Mouse (Mus musculus) midbrain, postnatal 0 days (tissue): ENCODE data around the gene Actrt3. TPM values are rescaled to one million over a fixed set of nuclear protein-coding genes. Genes with fewer than 3 reads are reported as not detected.

Source experiments
- ATAC-seq: fragments of 200-750 bp; cut with Nextera tagmentation; 2 replicates; pipeline ENCODE4 v1.8.0; 2017; ENCODE audit warnings: moderate number of reproducible peaks, mild to moderate bottlenecking, moderate TSS enrichment, moderate library complexity; ENCODE audit not compliant: low FRiP score
- DNase-seq: peaks from one replicate; pipeline ENCODE4 v3.0.0-alpha.2; 2015; ENCODE audit warnings: low spot score
- H3K27ac ChIP-seq: fragments of 300-500 bp; sonication (generic); 2 replicates; pipeline ENCODE4 v1.5.1; 2014; ENCODE audit warnings: low read depth, mild to moderate bottlenecking, low read length, mixed read lengths
- H3K27me3 ChIP-seq: fragments of 300-500 bp; sonication (generic); 2 replicates; pipeline ENCODE4 v1.6.1; 2014; ENCODE audit warnings: low read length, control low read depth, mixed read lengths; ENCODE audit not compliant: insufficient read depth
- H3K36me3 ChIP-seq: fragments of 300-500 bp; sonication (generic); 2 replicates; pipeline ENCODE4 v1.6.1; 2014; ENCODE audit warnings: low read length, control low read depth, mixed read lengths; ENCODE audit not compliant: insufficient read depth
- H3K4me1 ChIP-seq: fragments of 300-500 bp; sonication (generic); 2 replicates; pipeline ENCODE4 v1.6.1; 2014; ENCODE audit warnings: mild to moderate bottlenecking, control low read depth, antibody characterized with exemption, low read length, mixed read lengths; ENCODE audit not compliant: insufficient read depth
- H3K4me2 ChIP-seq: fragments of 300-500 bp; sonication (generic); 2 replicates; pipeline ENCODE4 v1.6.1; 2014; ENCODE audit warnings: low read depth, mild to moderate bottlenecking, low read length, mixed read lengths; ENCODE audit not compliant: poor library complexity, severe bottlenecking
- H3K4me3 ChIP-seq: fragments of 300-500 bp; sonication (generic); 2 replicates; pipeline ENCODE4 v1.5.1; 2014; ENCODE audit warnings: low read depth, mild to moderate bottlenecking, low read length, moderate library complexity
- H3K9ac ChIP-seq: fragments of 300-500 bp; sonication (generic); replicated peaks from 2 replicates; pipeline ENCODE4 v1.6.1; 2014; ENCODE audit warnings: mild to moderate bottlenecking, low read length, moderate library complexity, mixed read lengths; ENCODE audit not compliant: poor library complexity, severe bottlenecking
- H3K9me3 ChIP-seq: fragments of 300-500 bp; sonication (generic); 2 replicates; pipeline ENCODE4 v1.6.1; 2016; ENCODE audit warnings: low read length, control low read depth
- CTCF ChIP-seq: IDR thresholded peaks from 2 replicates; pipeline ENCODE4 v1.5.1; 2016; ENCODE audit warnings: antibody characterized with exemption, mild to moderate bottlenecking
- WGBS: fragments of 180-500 bp; shearing (Covaris S2); extraction: QIAGEN DNeasy Blood & Tissue Kit; methylation state at CpG from one replicate; pipeline ENCODE4 v1.1.7; 2014; 5-methylcytosine and 5-hydroxymethylcytosine counted together
- polyA plus RNA-seq: library from polyadenylated mRNA; unstranded; fragments of >200 nt; fragmentation: Nextera tagmentation; extraction: Ambion mirVana; gene quantifications from 2 replicates; pipeline ENCODE4 v1.2.1, GENCODE M21; 2015
- total RNA-seq: library from RNA; depleted of rRNA; stranded (reverse); fragments of >200 nt; gene quantifications from 2 replicates; pipeline ENCODE4 v1.2.3, GENCODE M21; 2014; rRNA removed

Gene Actrt3
- total RNA-seq (0.16 and 0.52 TPM in 2 replicates), polyA plus RNA-seq (0.42 and 0.79 TPM in 2 replicates)

GRCm38 (mm10) chr3:30599711-30600545 lies at the start of gene Actrt3:
Actrt3 (minus strand) TSS chr3:30599939.
- Histone ChIP-seq H3K4me2 (peak within 1 kb of the TSS; percentile 83), H3K27ac (peak within 1 kb of the TSS; percentile 63), H3K27me3 (no peaks in the 10 kb centered on the region), H3K9me3 (no peaks in the 10 kb centered on the region), H3K9ac (peak within 1 kb of the TSS; percentile 55), H3K4me3 (peak within 1 kb of the TSS; percentile 90), H3K36me3 (no peaks in the 10 kb centered on the region), H3K4me1 (0 out of 2 replicates have a peak, but pooled peaks cover 4% of the 10 kb centered on the region)
- ATAC-seq: no peak
- DNase-seq: peak; percentile 63
- TF ChIP-seq CTCF: no peak
- under 1% methylated on average over 32 of the region's 32 CpGs for WGBS

DNA sequence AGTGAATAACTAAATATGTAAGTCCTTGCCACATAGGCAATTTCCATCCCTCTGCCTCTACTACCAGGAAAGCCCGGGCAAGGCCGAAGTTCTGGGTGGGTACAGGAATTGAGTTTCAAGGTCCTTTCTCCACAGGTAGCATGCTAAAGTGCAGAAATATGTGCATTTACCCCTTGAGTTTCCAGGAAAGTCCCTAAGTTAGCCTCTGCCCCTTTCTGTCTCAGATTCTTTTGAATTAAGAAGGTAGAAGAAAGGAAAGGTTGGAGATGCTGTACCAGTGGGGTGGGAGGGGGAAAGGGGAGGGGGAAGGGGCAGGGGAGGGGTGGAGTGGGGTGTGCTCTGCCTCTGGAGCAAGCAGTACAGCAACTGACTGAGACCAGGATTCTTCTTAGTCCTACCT lies 48.7 kb upstream of the Actrt3 start:
- no peak overlapping the region for H3K4me3 ChIP-seq
- H3K36me3 ChIP-seq: no peaks in the 10 kb centered on the region
- 0 out of 2 replicates have a peak, but pooled peaks cover 5% of the 10 kb centered on the region for H3K4me1 ChIP-seq
- H3K9me3 ChIP-seq: no peaks in the 10 kb centered on the region
- TF ChIP-seq CTCF: no peak
- ATAC-seq (no peak), DNase-seq (no peak)
- no peak overlapping the region for H3K4me2 ChIP-seq
- no peaks in the 10 kb centered on the region for H3K27me3 ChIP-seq
- no peak overlapping the region for H3K27ac ChIP-seq
- H3K9ac ChIP-seq: no peak overlapping the region
- 98% methylated on average over 2 of the region's 2 CpGs for WGBS

- no peak for TF ChIP-seq CTCF
- H3K27me3 ChIP-seq: no peaks in the 10 kb centered on the region
- no peaks in the 10 kb centered on the region for H3K9me3 ChIP-seq
- H3K4me3 ChIP-seq: peak within 1 kb of the TSS; percentile 31
- 0 out of 2 replicates have a peak, but pooled peaks cover 5% of the 10 kb centered on the region for H3K4me1 ChIP-seq
- DNase-seq (peak; percentile 53), ATAC-seq (peak; percentile 73)
- no peaks in the 10 kb centered on the region for H3K36me3 ChIP-seq
- H3K27ac ChIP-seq: no peak within 1 kb of the TSS
- WGBS: 1% methylated on average over 25 of the region's 25 CpGs
- H3K4me2 ChIP-seq: peak within 1 kb of the TSS; percentile 54
- peak within 1 kb of the TSS; percentile 24; the same call in 1 of the 2 replicates for H3K9ac ChIP-seq
Measured at GRCm38 (mm10) chr3:30647440-30648090, 47.8 kb upstream of the Actrt3 start, which contains the start of gene Lrrc34. Lrrc34 (minus strand) TSS chr3:30647869.

DNA sequence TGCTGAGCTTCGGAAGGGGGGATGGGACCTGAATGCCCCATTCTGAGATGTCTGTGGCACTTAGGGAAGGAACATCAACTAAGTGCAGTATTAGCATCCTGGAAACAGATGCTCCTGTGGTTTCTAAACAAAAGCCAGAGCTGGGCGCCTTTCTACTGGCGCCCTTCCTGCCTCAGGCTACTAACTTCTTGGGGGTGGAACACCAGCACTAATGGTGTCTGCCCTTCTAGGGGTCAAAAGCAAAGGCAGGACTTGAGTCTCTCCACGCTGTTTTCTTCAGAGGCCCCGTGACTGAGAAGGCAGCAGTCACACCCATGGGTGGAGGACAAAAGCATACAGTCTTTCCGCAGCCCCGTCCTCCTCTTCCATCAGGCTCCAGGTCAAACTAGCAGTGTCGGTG lies 47.0 kb upstream of the Actrt3 start:
- WGBS: 49% methylated on average over 8 of the region's 8 CpGs
- H3K9me3 ChIP-seq: no peaks in the 10 kb centered on the region
- no peak overlapping the region for H3K4me3 ChIP-seq
- no peak overlapping the region for H3K4me2 ChIP-seq
- 0 out of 2 replicates have a peak, but pooled peaks cover 5% of the 10 kb centered on the region for H3K4me1 ChIP-seq
- DNase-seq: no peak
- no peak for TF ChIP-seq CTCF
- no peak overlapping the region for H3K9ac ChIP-seq
- no peaks in the 10 kb centered on the region for H3K27me3 ChIP-seq
- H3K27ac ChIP-seq: no peak overlapping the region
- ATAC-seq: no peak
- H3K36me3 ChIP-seq: no peaks in the 10 kb centered on the region

- DNase-seq (no peak), ATAC-seq (no peak)
- 74% methylated on average over 2 of the region's 2 CpGs for WGBS
- Histone ChIP-seq H3K27me3 (no peaks in the 10 kb centered on the region), H3K4me2 (no peak within 1 kb of the TSS), H3K9me3 (no peaks in the 10 kb centered on the region), H3K4me3 (no peak within 1 kb of the TSS), H3K9ac (no peak within 1 kb of the TSS), H3K36me3 (no peaks in the 10 kb centered on the region), H3K27ac (no peak within 1 kb of the TSS), H3K4me1 (0 out of 2 replicates have a peak, but pooled peaks cover 5% of the 10 kb centered on the region)
- no peak for TF ChIP-seq CTCF
Measured at GRCm38 (mm10) chr3:30644207-30644606, 44.5 kb upstream of the Actrt3 start, which contains the start of gene Lrriq4. Lrriq4 (plus strand) TSS chr3:30644507.
